Mouse (Mus musculus) spleen, adult 2 months (tissue): ENCODE results near the gene Gpx1. TPM values are rescaled to one million over a fixed set of nuclear protein-coding genes. Genes with fewer than 3 reads are reported as not detected.

Experiments
- DNase-seq, 2 experiments: peaks; one replicate each; pipeline versions ENCODE4 v3.0.0 to v3.0.0-alpha.2; 2012 to 2021; ENCODE audit warnings: low spot score in 2 of 2, low read depth in 1 of 2
- H3K27ac ChIP-seq: fragments of 200-500 bp; 2 replicates; pipeline ENCODE4 v1.5.1; 2012; ENCODE audit warnings: low read length, inconsistent platforms; ENCODE audit not compliant: insufficient read depth
- H3K27me3 ChIP-seq: fragments of 200-500 bp; 2 replicates; pipeline ENCODE4 v1.6.1; 2012; ENCODE audit warnings: mild to moderate bottlenecking, moderate library complexity, low read length, inconsistent platforms; ENCODE audit not compliant: control insufficient read depth, insufficient read depth
- H3K36me3 ChIP-seq: fragments of 200-500 bp; 2 replicates; pipeline ENCODE4 v1.6.1; 2012; ENCODE audit warnings: mild to moderate bottlenecking, low read length, inconsistent platforms; ENCODE audit not compliant: control insufficient read depth, insufficient read depth
- H3K4me1 ChIP-seq: fragments of 200-500 bp; 2 replicates; pipeline ENCODE4 v1.6.1; 2011; ENCODE audit warnings: inconsistent platforms; ENCODE audit not compliant: control insufficient read depth, insufficient read depth, insufficient read length
- H3K4me3 ChIP-seq: fragments of 200-500 bp; 2 replicates; pipeline ENCODE4 v1.5.1; 2011; ENCODE audit warnings: mild to moderate bottlenecking, inconsistent platforms; ENCODE audit not compliant: insufficient read depth, insufficient read length; ENCODE audit errors: extremely low read depth
- CTCF ChIP-seq: fragments of 200-500 bp; IDR thresholded peaks from 2 replicates; pipeline ENCODE4 v1.5.1; 2011; ENCODE audit warnings: mild to moderate bottlenecking, inconsistent platforms; ENCODE audit not compliant: insufficient read depth, insufficient read length, insufficient replicate concordance; ENCODE audit errors: extremely low read depth
- POLR2A ChIP-seq: fragments of 200-500 bp; IDR thresholded peaks from 2 replicates; pipeline ENCODE4 v1.6.1; 2011; ENCODE audit warnings: low read depth, low read length, inconsistent platforms
- WGBS: fragments of 180-500 bp; shearing (Covaris S2); methylation state at CpG from one replicate; pipeline ENCODE4 v1.1.7; 2018; 5-methylcytosine and 5-hydroxymethylcytosine counted together
- polyA plus RNA-seq: library from polyadenylated mRNA; depleted of rRNA; stranded (reverse); fragments of >200 nt; gene quantifications from 2 replicates; pipeline ENCODE4 v1.2.3, GENCODE M21; 2012

Gene Gpx1
- polyA plus RNA-seq, 1 experiment = 2,084 TPM

GRCm38 (mm10) chr9:108339886-108340257, 1.2 kb downstream of the Gpx1 start:
- peak in 1 of 2 experiments; percentile 21 for DNase-seq
- H3K4me3 ChIP-seq = peak overlapping the region; percentile 87
- H3K4me1 ChIP-seq = peaks cover 25% of the 10 kb centered on the region; the same call in 1 of the 2 replicates
- H3K27ac ChIP-seq = peak overlapping the region; percentile 95
- 2% methylated on average over 20 of the region's 20 CpGs for WGBS
- no peaks in the 10 kb centered on the region for H3K27me3 ChIP-seq
- TF ChIP-seq CTCF = no peak
- TF ChIP-seq POLR2A = no peak
- peaks cover 11% of the 10 kb centered on the region for H3K36me3 ChIP-seq

GRCm38 (mm10) chr9:108340258-108341138, 1.8 kb downstream of the Gpx1 start:
- peak; percentile 59 for DNase-seq
- TF ChIP-seq POLR2A = peak; percentile 17; the same call in 1 of the 2 replicates
- no peak for TF ChIP-seq CTCF
- WGBS = 3% methylated on average over 10 of the region's 10 CpGs
- Histone ChIP-seq H3K27ac (peak overlapping the region; percentile 95), H3K4me1 (peaks cover 25% of the 10 kb centered on the region; the same call in 1 of the 2 replicates), H3K36me3 (peaks cover 5% of the 10 kb centered on the region), H3K27me3 (no peaks in the 10 kb centered on the region), H3K4me3 (peak overlapping the region; percentile 87)

- Histone ChIP-seq H3K27me3 (no peaks in the 10 kb centered on the region), H3K36me3 (peaks cover 5% of the 10 kb centered on the region), H3K4me1 (peaks cover 25% of the 10 kb centered on the region; the same call in 1 of the 2 replicates), H3K4me3 (peak overlapping the region; percentile 14; the same call in 1 of the 2 replicates), H3K27ac (peak overlapping the region; percentile 95)
- no peak for DNase-seq
- TF ChIP-seq CTCF (no peak), POLR2A (no peak)
- WGBS = 23% methylated on average over 5 of the region's 5 CpGs
Observed at GRCm38 (mm10) chr9:108341139-108341475, 2.4 kb downstream of the Gpx1 start.

DNA sequence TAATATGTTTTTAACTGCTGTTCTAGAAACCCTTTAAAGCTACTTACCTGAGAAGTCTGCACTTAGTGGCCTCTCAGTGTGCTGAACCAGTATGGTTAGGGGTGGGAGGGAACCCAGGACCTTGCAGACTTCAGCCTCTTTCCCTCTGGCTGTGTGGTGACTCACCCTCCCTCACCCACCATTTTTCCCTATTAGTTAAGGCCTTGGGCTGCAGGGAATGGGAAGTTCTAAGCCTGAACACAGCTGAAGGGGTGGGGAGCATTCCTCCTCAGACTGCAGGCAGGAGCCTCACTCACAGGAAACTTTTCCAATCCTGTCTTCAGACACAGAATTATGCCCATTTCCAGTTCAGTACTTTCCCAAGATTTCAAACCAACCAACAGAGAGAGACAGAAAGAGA, 3.1 kb downstream of the Gpx1 start:
- DNase-seq = no peak
- peak overlapping the region; percentile 95 for H3K27ac ChIP-seq
- no peaks in the 10 kb centered on the region for H3K27me3 ChIP-seq
- TF ChIP-seq CTCF (no peak), POLR2A (no peak)
- peaks cover 25% of the 10 kb centered on the region; the same call in 1 of the 2 replicates for H3K4me1 ChIP-seq
- no peak overlapping the region for H3K4me3 ChIP-seq
- H3K36me3 ChIP-seq = peaks cover 4% of the 10 kb centered on the region

DNA sequence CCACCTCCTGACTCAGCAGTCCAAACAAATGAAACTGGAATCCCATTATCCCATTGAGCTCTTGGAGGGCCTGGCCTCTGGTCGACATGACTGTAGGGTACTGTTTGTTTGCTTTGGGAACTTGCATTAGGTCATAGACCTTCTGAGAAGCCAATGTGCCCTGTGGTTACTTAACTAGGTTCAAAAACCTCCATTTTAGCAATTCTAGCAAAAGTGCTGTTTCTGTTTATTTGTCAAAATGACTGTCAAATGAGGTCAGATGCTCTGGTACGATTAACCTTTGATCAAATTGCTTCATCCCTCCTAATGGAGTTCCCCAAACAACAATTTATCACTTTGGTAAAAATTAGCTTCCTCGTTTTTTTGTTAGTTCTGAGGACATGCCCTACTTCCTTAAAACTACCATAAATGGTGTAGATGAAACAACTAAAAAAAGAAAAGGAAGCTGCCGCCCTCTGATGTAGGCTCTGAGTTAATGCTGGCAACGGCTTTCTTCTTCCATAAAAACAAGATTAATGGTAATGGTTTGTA, 3.7 kb downstream of the Gpx1 start:
- Histone ChIP-seq H3K4me1 (peaks cover 25% of the 10 kb centered on the region; the same call in 1 of the 2 replicates), H3K4me3 (no peak overlapping the region), H3K27me3 (no peaks in the 10 kb centered on the region), H3K27ac (peak overlapping the region; percentile 95), H3K36me3 (peaks cover 4% of the 10 kb centered on the region)
- DNase-seq = no peak
- TF ChIP-seq CTCF = no peak
- TF ChIP-seq POLR2A = no peak
- WGBS = under 1% methylated on average over 5 of the region's 5 CpGs

DNA sequence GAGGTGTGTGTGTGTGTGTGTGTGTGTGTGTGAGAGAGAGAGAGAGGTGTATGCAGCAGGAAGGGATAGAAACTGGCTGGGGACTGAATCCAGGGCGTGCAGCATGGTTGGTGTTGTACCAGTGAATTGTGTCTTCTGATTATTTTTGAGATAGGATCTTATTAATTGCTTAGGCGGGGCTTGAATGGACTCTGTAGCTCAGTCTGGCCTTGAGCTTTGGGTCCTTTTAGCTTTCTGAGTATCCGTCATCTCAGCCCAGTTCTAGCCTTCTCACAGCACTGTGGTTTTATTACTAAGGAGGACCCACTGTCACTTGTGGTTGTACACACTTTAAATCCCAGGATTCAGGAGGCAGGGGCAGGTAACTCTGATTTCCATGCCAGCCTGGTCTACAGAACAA, 4.6 kb downstream of the Gpx1 start:
- 66% methylated on average over 3 of the region's 3 CpGs for WGBS
- Histone ChIP-seq H3K36me3 (peaks cover 4% of the 10 kb centered on the region), H3K4me3 (no peak overlapping the region), H3K27ac (peak overlapping the region; percentile 90), H3K27me3 (no peaks in the 10 kb centered on the region), H3K4me1 (peaks cover 25% of the 10 kb centered on the region; the same call in 1 of the 2 replicates)
- TF ChIP-seq CTCF (no peak), POLR2A (no peak)
- DNase-seq = no peak

DNA sequence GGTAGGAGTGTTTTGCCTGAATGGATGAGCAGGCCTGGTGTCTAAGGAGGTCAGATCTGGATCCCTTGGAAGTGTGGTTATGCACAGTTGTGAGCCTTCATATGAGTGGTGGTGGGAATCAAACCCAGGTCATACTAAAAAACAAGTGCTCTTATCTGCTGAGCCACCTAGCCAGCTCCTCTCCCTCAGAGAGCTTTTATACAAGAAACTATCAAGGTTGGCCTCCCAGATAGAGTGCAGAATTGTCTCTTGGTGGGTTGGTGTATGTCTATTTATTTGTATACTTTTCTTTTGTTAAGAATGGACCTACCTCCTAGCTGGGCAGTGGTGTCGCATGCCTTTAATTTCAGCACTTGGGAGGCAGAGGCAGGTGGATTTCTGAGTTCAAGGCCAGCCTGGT, 5.1 kb downstream of the Gpx1 start:
- Histone ChIP-seq H3K4me1 (peaks cover 23% of the 10 kb centered on the region), H3K27me3 (no peaks in the 10 kb centered on the region), H3K27ac (peak overlapping the region; percentile 29), H3K4me3 (no peak overlapping the region), H3K36me3 (peaks cover 4% of the 10 kb centered on the region)
- WGBS = 73% methylated on average over 1 of the region's 1 CpGs
- no peak for TF ChIP-seq POLR2A
- TF ChIP-seq CTCF = no peak
- no peak for DNase-seq
